Mouse (Mus musculus) brain, adult 2 months (tissue): ENCODE measurements around the gene Dnaja4.
A peak's percentile ranks its signal among the peaks of the same experiment; 100 is the strongest.
"Not testable (repeated sequence)": the region's sequence is repeated elsewhere in the genome, so short reads cannot be mapped to it uniquely, and the experiment has no call there.

Source experiments
- DNase-seq: peaks from one replicate; pipeline ENCODE4 v3.0.0; 2011; ENCODE audit warnings: low read depth, low spot score

The Dnaja4 gene

DNA sequence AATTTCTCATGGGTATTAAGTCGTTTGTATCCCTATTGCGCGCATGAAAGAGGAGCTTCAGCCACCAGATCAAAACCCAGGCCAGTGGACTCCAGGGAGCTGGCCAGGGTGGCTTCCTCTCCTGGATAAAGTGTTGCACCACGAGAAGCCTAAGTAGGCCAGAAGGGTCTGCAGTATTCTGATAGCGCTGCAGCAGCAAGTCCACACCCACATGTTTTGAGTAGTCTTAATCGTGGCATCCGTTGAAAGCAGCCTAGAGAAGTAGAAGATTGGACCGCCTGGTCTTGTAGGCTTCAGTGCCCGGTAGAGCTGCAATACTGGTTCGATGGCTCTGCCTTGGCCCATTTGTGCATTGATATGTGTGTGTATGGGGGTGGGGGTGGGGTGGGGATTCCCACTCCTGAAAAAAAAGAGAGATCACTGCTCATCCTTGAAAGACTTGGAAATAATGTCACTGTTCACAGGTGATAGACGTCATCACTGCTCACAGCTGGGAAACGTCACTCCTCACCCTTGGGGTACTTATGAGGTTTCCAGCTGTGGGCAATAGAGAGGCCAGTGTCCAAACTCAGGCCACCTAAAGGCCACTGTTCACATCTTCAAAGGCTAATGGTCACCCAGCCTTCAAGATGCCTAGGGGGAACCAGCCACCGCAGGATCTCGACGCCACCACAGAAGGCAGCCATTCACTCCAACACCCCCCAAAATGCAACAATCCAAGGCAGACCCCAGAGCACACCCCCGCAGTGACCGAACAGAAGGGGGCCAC lies at the start of gene Dnaja4:
TSS of gene Dnaja4 (plus strand) at position 556 of the 769 bp plus-strand sequence.
- DNase-seq = no peak

DNA sequence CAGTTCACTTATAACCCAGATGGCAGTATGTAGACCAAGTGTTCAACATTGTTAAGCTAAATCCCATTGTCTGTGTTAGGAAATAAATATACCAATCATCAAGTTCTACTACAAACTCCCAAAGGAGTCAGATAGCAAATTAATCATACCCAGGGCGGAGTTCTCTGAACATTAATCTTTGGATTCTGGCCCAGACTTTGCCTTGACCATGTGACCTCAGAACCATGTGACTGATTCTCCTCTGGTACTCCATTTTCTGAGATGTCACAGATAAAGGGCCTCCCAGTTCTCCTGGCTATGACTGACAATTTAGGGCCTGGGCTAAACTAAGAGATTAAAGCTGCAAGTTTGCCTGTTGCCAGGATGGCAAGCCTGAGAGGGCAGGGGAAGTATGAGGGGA lies 49.3 kb upstream of the Dnaja4 start:
- DNase-seq = no peak

DNA sequence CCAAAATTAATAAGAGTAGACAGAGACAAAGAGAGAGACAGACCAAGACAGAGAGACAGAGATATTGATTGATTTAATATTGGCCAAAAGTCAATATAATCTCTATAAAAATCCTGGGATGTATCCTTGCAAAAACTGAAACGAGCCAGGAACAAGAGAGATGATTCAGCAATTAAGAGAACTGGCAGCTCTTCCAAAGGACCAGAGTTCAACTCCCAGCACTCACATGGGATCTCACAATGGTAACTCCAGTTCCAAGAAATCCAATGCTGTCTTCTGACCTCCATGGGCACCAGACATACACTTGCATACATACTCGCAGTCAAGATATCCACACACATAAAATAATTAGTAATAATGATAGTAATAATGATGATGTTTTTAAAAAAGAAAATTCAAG lies 45.9 kb upstream of the Dnaja4 start:
- DNase-seq = no peak

DNA sequence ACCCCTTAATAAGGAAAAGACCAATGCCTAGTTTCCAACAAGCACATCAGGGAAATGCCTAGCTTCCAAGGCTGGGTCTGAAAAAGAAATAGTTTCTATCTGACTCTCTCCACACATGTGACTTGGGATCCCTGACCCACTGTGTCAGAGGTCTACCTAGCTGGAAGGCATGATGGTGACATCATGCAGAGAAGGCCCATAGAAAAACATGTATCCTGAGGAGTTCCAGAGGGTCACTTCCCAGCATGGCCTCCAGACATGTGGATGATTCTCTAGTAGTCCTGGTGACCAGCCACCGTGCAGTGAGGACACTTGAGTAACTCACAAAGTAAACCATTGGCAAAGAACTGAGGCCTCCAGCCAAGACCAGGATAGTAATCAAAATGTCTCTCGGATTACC lies 42.8 kb upstream of the Dnaja4 start:
- no peak for DNase-seq

DNA sequence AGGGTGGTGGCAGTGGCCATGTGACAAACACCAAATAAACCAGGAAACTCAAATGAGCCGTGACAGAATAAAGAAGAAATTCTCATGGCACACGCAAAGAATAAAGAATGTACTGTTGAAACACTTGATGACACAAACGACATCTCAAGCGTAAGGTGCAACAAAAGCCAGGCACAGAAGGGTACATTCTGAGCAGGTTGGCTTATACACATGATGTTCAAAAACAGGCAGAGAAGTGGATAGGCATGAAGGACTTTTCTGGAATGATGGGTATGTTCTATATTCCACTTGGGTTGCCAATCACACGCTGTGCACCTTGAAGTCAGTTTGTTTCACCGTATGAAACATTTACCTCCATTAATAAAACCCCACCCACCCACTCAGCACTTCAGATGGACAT lies 42.3 kb upstream of the Dnaja4 start:
- no peak for DNase-seq

DNA sequence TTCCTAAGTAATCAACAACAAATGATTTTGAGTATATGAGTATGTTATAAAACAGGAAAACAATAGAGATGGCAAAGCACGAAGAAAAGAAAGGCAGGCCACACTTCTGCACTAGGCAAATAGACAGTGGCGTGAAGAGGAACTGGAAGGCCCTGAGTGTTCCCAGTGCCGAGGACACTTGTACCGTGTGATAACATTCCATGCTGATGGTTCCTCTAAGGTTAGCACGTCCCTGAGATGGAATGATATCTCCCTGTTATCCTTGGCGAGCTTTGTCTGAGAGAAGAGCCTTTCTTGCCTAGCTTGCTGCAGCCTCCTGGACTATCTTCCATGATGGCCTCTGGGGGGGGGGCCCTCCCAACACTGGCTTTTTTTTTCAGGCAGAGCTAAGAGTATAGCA lies 39.9 kb upstream of the Dnaja4 start:
- no peak for DNase-seq

DNA sequence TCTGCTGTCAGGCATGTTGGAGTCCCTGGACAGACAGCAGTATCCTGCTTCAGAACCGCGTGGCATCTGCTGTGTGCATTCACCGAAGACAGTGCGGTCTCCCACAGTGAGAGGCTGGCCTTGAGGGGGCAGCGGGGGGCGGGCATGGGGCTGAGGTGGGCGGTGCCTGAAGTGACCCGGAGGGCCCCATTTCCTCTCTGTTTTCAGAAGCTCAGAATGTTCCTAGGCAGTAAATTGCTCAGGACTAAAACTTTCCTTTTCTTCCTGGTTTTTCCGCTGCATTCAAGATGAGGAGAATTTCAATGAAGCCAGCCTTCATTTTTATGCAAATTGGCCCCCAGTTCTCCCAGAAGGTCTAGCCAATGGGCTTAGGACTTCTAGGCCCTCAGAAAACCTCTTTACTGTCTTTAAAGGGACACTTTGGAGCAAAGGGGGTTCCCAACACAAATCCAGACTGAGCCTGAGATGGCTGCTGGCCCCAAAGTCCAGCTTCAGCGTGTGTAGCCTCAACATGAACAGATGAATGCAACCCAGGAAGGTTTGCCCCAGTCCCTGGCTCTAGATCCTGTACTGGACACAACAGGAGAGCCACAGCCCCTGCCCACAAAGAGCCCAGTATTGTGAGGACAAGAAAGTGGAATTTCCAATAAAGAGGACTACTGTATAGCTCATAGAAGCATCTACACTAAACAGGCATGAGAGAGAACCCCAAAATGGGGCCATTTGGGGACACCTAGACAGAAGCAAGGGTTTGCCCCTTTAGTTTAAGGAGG lies 36.9 kb upstream of the Dnaja4 start, which contains the start of gene Acsbg1:
TSS of gene Acsbg1 (minus strand) at position 266 of the 773 bp plus-strand sequence.
- DNase-seq = peak; percentile 12

DNA sequence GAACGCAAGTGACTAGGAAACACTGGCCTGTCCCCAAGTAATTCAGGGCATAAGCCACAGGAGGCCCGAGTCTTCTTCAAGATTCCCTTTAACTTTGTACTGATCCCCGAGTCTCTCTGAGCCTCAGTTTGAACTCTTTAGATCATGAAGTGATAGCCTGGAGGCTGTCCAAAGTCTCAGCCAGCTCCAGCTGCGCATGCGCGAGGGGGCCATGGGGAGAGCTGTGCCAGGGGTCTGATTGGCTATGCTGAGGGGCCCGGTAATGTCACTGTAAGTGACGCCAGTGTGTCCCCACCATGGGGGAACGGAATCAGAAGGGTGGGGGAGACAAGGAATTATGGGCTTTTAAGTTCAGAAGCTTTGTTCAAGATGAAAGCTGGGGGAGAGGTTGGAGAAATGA lies 34.3 kb upstream of the Dnaja4 start:
- no peak for DNase-seq

DNA sequence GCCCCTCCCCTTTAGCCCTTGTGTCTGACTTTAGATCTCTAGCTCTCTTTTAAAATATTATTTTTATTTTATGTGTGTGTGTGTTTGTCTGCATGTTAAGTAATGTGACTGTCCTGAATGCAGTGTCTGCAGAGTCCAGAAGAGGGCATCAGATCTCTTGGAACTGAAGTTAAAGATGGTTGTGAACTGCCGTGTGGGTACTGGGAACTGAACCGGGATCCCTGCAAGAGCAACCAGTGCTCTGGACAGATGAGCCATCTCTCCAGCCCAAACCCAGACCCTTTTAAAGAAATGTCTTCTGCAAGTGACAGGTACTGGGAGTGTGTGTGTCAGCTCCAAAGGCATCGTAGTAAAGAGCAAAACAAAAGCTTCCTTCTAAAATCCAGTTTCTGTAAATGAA lies 32.6 kb upstream of the Dnaja4 start:
- no peak for DNase-seq

DNA sequence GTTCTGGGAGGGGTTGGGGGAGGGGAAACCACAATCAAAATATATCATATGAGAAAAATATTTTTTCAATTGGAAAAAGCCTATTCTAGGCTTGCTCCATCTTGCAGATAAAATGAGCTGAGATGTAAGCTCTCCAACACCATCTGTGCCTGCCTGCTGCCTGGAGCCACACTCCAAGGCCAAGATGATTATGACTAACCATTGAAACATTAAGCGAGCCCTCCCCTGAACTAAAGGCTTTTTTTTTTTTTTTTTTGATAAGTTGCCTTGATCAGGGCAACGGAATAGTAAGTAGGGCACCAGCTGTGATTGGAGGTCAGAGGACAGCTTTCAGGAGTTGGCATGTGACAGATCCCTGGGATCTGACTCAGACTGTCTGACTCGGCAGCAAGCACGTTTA lies 30.2 kb upstream of the Dnaja4 start:
- peak; percentile 95 for DNase-seq

DNA sequence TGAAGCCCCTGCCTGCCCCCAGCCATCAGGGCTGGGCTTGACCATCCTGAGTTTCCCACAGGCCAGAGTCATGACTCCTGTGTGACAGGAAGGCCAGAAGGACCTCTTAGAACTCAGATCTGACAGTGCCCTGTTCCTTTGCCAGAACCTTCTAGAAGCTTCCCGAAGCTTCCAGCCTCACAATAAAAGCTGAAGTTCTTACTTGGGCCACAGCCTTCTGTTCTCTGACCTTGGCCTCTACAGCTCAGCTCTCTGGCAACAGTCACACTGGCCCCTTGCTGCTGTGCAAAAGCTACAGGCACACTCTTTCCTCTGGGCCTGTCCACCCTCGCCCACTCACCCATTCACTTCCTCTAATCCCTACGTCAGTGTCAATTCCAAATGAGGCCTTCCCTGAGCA lies 26.7 kb upstream of the Dnaja4 start:
- DNase-seq = no peak

DNA sequence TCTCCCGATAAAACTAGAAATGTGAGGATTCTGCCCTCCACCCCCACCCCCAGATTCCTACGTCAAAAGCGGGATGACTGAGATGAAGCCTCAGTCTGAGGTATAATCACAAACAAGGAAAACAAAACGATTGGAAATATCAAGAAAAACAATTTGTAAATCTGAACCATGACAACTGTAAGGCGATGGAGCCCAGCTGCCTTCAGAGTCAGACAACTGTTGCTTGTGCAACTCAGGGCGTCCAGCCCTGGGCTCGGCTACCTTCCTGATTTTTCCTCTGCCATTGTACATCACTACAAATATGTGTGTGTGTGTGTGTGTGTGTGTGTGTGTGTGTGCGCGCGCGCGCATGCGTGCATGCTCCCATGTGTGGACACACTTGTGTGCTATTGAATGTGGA lies 24.8 kb upstream of the Dnaja4 start:
- DNase-seq = no peak

DNA sequence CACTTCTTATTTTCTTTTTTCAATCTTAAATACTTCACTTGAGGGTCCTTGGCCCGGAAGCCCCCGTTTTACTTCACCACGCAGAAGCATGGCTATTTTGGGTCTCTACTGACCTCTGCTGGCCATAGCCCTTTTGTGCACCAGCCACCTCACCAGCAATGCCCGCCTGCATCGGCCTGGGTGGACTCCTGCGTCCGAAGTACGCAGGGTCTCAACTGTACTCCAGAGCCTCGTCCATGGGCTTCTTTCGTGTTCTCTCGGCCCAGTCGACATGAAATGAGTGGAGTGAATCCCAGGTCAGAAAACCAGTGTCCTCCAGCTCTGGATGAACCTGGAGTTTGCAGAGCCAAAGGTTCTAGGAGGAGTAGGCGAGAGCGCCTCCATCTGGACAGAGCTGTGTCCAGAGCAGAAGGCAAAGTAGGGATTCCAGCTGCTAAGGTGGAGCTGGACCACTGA lies 22.1 kb upstream of the Dnaja4 start:
- DNase-seq = peak; percentile 78

DNA sequence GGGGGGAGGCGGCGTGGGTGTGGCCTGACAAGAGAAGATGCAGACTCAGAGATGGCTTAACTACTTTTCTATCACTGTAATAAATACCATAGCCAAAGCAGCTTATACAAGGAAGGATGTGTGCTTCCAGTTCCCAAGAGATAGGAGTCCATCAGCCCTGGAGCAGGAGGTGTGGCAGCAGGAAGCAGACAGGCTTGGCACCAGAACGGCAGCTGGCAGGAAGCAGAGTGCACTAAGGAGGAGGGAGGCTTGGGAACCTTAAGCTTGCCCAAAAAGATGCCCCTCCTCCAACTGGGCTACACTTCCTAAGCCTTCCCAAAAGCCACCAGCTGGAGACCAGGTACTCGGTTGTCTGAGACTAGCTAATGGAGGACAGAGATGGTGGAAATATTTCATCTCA lies 15.8 kb upstream of the Dnaja4 start:
- DNase-seq = peak; percentile 95

DNA sequence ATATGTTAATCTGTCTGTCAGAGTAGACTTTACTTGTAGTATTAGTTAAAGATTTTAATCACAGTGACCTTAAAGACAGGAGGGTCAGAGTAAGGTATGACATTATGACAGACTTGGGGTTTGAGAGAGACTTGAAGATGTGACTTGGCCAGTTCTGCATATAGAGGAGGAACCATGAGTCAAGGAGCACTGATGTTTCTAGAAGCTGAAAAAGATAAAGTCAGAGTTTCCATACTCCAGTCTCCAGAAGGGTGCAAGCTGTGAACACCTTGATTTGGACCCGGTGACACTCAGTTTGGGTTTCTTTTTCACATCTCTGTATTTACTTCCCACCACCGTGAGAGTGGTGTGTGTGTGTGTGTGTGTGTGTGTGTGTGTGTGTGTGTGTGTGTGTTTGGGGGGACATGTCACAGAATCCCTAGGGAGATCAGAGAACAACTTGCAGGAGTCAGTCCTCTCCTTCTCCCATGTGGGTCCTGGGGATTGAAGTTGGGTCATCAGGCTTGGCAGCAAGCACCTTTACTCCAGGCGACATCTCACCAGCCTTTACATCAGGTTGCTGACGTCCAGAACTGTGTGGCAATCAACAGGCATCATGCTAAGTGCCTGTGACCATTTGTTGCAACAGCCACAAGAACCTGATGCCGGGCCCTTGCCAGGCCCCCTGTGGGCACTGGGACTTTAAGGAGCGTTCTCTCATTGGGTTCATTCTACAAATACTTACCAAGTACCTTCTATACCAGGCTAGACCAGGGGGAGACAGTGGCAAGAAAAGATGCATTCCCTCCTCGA lies 14.7 kb upstream of the Dnaja4 start:
- DNase-seq = no peak

DNA sequence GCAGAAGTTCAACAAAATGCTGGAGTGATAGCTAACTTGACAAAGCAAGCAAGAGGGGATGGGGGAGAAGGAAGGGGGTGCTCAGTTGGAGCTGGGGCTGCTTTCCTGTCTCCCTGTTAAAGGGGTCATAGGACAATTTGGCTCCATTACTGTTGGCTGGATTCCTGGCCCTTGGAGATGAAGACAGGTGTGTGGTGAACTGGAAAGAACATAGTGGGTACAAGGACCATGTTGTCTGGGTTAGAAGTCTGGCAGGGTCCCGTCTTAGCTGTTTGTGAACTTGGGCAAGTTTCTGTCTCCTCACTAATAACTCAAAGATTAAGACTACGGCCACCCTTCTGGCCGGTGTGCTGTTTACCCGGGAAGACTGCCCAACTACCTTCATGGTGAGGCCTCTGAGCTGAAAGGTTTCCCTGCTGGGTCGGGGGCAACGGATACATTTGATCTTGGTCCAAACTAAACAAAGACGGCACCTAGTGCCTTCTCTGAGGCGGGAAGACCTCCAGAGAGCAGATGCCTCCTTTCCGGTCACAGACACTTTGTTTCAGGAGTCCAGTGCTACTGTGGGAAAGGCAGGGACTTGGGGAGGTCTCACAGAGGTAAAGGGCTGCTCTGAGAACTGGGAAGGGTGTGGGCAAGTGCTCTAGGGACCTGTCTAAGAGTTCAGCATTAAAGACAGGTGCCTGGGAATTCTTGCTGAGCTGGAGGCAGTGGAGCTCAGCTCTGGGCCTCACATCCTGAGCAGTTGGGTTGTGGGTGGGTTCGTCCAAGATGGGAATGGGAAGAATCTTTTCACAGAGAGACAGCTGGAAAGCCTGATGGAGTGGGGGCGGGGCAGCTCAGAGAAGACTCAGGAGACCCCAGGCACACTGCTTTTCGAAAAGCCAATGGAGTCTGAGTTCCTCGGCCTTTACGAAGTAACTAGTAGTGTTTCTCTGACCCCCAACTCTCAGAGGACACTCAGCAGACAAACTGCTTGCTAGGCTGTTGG lies 11.1 kb upstream of the Dnaja4 start:
- peak; percentile 54 for DNase-seq

DNA sequence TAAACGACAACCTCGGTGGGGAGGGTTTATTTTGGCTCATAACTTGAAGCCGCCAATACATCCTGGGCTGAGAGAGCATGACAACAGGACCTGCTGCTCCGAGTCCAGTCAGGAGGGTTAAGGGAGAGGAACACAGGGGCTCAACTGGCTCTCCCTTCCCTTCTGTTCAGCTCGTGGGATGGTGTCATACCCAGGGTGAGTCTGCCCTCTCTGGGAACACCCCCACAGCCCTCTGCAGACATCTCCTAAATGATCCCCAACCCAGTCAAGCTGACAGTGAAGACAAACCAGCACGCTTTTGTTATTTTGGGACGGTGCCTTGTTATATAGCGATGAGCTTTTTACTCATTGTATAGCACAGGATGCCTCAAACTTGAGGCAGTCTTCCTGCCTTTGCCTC lies 9.2 kb upstream of the Dnaja4 start:
- DNase-seq = no peak

DNA sequence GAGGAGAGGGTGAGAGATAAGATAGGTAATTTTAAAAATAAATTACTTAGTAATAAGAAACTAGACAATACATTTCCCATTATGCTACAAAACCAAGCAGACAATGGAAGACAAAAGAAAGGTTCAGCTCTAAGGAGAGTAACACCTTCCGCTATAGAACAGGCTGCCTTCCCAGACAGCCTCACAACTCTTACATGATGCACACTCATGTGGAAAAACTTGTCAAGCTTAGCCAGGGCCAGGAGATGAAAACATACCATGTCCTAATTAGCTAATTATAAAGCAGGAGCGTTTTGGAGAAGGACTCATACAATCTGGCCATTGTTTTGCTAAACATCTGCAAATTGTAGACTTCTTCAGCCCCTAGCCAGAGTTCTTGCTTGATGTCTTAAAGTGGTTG lies 8.0 kb upstream of the Dnaja4 start:
- DNase-seq = not testable (repeated sequence)

DNA sequence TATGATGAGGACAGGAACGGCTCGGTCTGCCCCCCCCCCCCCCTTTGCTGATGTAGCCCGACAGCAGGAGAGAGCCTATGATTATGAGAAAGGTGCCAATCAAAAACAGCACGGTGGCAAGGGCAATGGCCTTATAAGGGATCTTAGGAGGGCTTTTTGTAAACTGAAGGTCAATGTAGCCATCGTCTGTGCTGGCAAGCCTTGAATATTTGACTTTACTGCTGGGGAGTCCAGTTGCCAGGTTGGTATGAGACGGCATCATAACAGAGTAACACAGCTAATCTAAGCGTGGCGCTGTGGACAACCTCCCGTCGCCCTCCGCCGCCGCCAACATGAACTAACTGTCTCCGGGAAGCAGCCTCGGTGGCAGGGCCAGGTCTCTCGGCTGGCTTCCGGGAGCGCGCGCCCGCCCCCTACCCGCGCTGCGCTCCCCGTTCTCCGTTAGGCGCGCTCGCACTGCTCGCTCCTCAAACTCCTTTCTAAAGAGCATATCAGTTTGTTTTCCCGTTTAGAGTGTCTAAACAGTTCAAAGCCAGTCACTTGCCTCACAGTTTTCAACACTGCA lies 7.3 kb upstream of the Dnaja4 start:
- DNase-seq = peak; percentile 33

DNA sequence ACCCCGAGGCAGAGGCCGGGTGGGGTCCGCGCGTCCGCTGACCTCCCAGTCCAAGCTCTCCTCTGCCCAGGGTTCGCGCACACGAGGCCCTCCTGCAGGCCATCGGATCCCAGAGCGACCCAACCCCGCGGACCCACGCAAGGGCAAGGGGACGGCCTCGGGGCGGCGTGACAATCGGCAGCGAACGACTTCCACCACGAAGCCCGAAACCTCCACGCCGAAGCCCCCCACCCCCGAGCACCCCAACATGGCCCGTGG lies 343 bp downstream of the Dnaja4 start:
- DNase-seq = no peak
